Mouse (Mus musculus): ENCODE data around the gene Rere.

Rere gene

DNA sequence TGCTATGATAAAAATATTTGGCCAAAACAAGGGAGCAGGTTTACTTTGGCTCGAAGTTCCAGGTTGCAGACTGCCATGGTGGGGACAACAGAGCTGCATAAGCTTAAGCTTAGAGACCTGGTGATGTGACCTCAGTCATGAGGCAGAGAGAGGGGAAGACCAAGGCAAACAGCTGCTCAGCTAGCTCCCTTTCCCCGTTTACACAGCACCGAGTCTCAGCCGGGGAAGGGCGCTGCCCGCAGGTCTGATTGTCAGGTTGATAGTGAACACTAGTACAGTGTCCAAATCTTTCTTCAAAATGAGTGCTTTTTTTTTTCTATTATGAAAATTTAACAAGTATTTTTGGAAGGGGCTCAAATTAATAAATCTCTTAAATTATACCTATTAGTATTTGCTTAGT, 97.9 kb downstream of the Rere start:
- DNase-seq (ENCODE audit: low spot score in 2 of 2) = no peak

DNA sequence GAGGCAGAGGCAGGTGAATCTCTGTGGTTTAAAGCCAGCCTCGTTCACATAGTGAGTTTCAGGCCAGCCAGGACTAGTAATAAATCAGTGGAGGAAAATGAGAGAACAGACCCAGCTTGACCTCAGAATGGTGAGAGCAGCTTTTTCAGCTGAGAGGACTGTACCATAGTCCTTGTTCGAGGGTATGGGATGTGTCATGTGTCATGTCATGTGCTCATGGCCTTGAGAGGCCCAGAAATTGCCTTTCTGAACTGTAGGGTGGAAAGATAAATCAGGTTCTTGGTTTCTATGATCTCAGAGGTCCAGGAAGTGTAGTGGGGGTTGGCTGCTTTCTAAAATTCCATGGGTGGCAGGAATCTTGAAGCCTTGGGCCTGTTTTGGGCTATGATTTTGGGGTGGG, 98.3 kb downstream of the Rere start:
- DNase-seq (ENCODE audit: low spot score in 2 of 2) = no peak

DNA sequence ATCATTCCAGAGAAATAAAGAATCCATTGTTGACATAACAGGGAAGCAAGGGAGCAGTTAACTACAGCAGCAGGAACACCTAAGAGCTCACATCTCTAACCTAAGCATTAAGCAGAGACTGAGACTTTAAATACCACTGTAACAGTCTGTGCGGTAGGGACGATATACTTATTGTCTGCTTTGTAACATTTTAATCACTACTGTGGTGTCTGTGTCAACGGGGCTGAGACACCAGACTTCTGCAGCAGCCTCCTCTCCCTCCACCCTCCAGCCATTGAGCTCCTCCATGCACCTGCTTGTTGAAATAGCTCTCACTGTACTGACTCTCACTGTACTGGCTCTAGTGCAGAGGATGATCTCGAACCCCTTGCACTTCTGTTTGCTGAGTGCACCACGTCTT, 98.8 kb downstream of the Rere start:
- DNase-seq (ENCODE audit: low spot score in 2 of 2) = no peak

DNA sequence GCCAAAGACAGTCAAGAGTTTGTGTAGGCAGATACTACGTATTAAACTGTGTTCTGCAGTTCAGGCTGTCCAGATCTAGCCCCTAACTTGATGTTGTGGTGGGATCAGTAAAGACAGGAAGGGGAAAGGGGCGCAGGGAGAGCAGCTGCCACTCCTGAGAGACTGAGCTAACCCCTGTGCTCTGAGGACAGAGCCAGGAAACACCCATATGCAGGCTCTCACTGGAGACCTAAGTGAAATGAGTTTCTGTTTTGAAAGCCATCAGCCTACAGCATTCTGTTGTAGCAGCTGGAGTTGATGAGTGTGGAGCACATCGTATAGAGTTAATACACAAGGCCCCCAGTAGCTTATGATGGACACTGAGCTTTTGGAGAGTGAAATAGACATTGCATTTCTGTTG, 101.1 kb downstream of the Rere start:
- no peak for DNase-seq (ENCODE audit: low spot score in 2 of 2)

DNA sequence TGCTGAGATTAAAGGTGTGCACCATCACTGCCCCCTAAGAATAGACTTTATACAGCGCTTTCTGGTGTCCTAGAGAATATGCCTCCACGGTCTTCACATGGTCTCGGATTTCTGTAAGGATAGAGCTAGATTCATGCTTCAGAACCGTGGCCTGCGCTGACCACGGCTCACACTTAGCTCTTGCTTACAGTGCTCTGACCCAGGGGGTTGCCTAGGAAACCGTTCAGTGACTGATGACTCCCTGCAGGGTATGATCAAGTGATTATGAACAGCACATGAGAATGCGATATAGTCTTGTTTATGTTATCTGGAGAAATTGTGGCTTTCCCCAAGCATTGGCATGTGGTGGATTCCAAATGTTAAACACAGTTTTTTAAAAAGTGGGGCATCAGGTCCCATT, 103.0 kb downstream of the Rere start:
- DNase-seq (ENCODE audit: low spot score in 2 of 2) = no peak

DNA sequence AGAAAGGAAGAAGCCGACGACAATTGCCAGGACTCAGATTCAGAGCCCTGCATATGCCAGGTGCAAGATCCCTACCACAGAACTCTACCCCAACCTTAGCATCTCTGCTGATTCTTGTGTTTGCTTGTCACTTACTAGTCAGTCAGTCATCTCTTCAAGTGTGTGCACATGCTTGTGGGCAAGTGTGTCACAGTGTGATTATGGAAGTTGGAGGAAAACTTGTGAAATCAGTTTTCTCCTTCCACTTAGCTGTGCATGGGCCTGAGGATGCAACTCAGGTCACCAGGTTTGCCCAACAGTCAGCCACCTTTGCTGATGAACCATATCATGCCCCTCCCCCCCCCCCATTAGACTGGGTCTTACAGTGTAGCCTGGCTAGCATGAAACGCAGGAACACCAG, 103.5 kb downstream of the Rere start:
- DNase-seq (ENCODE audit: low spot score in 2 of 2) = no peak

DNA sequence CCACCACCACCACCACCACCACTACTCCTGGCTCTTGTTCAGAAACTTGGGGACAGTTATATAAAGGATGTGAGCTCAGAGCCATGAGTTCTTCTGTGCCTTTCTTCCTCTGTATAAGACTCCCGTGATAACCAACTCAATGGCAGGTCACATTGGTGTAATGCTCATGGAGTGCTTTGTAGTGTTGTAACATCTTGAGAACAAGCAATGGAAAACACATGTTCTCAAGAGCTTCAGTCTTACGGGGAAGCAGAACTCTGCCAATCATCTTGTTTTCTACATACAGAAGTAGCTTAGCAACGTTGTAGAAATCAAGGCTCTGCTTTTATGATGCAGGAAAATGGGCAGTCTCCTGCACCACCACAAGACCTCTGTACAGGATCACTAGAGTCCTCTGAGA, 107.1 kb downstream of the Rere start:
- DNase-seq (ENCODE audit: low spot score in 2 of 2) = no peak

DNA sequence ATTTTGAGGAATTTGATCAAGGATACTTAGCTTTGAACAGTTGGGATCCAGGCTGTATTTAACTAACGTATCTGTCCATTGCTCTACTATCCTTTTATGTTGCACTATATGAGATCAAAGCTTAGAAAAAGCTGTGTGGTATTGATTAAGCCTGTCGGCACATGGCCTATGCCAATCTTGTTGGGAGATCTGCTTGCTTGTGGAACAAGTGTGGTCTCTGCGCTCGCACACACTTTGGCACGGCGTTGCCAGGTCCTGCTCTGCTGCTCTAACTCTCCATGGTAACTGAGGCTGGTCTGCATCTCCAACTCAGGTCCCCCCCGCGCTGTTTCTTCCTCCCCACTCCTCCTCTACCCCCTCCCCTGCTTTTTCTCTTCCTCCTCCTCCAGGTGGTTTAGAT, 112.2 kb downstream of the Rere start:
- DNase-seq (ENCODE audit: low spot score in 2 of 2) = no peak

DNA sequence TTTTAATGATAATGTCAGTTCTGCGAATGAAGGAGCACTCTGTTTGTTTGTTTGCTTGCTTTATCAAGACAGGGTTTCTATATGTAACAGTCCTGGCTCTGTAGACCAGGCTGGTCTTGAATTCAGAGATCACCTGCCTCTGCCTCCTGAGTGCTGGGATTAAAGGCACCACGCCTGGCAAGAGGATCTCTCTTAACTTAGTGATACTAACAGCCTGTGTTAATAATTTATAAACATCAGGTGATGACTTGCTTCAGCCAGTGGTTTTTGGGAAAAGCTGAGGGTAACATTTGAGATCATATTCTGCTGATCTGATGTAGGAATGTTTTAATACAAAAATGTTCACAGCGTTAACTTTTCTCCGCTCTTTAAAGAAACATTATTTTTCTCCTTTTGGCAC, 112.6 kb downstream of the Rere start:
- no peak for DNase-seq (ENCODE audit: low spot score in 2 of 2)

DNA sequence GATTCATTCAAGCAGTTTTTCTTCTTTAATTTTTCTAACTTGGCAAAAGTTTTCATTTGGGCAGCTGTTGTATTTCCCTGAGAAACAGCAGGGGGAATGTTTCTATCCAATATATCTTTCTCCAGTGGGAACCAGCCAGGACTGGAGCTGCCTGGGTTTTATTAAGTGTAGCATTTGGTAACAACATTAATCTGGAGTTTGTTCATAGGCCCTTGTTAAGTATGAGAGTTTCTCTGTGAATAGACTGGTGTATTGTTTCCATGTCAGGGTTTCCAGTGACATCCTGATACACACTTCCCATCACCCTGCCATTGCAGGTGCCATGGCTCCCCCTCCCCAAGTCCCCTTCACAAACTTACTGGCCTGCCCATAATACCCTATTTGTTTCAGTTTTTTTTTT, 114.9 kb downstream of the Rere start:
- DNase-seq (ENCODE audit: low spot score in 2 of 2) = no peak

DNA sequence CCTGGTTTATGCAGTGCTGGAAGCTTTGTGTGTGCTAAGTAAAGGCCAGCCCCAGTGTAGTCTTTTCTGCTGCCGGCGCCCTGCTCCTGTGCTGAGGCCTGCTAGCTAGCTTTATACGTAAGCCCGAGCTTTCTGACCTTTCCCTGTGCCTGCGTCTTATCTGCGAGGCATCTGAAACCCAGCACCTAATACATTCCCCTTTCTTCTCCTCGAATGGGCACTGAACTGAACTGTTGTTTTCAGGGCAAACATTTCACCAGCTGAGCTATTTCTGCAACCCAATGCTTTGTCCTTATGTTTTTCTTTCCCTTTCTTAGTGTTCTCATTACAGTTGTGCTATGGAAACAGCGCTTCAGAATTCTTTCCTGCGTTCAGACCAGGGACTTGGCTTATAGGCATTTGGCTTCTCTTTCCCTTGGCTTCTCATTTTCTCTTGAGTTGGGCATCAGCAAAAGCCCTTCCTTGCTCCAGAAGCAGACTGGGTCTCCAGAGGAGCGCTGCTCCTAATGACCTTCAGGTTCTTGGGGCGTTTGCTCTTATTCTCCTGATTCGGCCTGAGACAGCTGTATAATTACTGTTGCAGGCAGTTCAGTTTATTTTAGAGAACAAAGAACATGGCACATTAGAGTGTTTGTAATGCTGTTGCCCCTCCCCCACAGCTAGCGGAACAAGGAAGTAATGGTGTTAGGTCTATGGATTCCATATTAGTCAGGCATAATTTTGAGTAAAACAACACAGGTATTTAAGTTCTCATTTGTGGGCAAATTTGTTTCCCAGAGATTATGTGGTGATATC, 115.6 kb downstream of the Rere start:
- peak; percentile 34 to 59 for DNase-seq (ENCODE audit: low spot score in 2 of 2)

DNA sequence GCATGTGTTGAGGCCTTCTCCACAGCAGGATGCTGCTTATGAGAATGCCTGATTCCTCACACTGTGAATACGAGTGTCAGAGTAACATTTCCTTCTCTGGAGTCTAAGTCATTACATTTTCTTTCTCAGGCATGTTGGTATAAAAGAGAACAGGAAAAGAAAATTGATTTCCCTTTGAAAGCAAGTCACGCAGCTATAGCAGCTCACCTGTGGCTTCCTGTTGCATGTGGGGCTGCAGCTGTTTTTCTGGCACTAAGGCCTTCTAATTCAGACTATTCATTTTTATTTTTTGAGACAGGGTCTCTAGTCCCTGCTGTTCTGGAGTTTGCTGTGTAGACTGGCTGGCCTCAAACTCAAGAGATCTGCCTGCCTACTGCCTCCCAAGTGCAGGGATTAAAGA, 117.6 kb downstream of the Rere start:
- DNase-seq (ENCODE audit: low spot score in 2 of 2) = no peak

DNA sequence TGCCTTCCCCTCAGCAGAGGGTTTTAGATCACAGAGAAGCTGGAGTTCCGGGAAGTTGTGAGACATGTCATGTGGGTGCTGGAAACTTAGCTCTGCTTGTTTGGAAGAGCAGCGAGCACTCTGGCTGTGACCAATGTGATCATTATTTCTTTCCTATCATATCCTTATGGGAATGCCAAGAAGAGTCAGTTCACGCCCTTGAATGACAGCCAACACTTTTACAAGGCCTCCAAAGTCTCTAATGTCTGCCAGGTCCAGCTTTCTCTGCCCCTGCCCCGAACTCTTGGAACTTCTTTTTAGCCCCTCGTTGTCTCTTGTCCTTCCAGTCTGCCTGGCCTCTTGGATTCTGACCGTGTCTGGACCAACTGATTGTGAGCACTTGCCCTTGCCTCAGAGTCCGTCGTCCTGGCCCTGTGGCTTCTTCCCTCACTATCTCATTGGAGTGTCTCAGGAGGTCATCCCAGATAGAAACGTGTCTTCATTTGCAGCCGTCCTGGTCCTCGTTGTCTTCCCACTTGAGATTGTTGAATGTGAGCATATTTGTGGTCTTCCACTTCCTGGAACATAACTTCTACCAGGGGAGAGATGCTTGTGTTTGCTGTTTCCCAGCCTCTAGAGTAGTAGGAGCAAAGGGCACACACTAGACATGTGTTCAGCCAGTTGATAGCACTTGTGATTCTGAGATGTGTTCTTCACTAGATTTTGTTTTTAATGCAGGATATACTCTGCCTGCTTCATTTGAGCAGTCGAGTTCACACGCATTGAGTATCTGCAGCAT, 120.6 kb downstream of the Rere start:
- DNase-seq (ENCODE audit: low spot score in 2 of 2) = no peak

DNA sequence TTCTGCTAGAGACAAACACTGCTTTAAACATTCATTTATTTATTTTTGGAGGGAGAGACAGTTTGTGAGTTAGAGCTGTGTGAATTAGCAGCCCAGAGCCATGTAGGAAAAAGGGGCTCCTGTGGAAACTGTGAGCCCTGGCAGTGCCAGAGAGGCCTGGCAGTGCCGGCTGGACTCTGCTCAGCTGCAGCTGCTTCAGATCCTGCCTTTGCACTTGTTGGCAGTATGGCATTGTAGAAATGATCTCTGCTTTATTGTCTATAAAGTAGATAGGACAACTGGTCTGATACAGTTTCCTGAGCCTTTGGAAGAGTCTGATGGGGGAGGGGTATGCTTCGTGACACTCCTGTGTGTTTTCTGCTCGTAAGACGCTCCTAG, 121.2 kb downstream of the Rere start:
- DNase-seq (ENCODE audit: low spot score in 2 of 2) = no peak

DNA sequence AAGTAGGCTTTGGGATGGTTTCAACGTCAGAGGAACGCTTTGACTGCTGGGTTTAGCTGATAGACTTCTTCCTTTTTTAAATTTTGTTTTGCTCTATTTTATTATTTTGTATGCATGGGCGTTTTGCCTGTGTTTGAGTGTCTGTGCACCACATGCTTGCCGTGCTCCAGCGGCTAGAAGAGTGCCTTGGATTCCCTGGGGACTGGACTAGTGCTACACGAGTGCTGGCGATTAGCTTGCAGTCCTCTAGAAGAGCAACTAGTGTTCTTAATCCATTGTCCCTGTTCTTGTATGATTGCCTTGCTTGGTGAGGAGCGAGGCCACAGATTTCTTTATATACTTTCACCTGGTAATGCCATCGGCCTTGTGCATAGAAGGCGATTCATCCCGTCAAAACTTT, 122.5 kb downstream of the Rere start:
- peak; percentile 31 to 42 for DNase-seq (ENCODE audit: low spot score in 2 of 2)

DNA sequence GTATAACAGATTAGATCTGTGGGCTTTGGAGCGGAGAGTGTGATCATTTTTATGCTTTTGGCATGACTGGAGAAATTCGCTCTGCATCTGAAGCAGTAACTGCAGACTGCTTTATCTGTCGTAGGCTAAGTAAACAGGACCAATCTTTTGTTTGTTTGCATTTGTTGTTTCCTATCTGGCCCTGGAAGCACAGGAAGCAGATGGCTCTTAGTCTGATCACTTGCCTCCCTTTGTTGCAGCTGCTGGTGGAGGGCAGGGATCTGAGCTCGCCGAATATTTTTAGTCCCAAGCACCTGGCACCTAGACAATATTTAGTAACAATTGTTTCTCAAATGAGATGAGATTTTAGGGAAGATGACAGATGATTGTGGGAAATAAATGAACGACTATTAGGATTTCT, 123.1 kb downstream of the Rere start:
- DNase-seq (ENCODE audit: low spot score in 2 of 2) = no peak

DNA sequence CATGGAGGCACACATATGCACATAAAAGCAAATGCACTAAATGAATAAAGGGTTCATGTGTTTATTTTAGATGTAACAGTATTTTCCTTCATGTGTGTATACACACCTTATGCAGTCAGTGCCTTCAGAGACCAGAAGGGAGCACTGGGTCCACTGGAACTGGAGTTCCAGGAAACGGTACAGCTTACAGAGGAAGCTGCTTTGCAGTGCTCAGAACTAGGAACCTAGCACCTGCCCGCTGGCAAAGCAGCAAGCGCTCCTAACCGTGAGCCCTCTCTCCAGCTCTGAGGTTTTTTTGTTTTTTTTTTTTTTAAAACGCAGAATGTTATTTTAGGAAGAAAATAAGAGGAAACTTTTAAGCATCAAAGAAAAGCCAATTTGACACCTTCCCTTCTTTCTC, 124.3 kb downstream of the Rere start:
- no peak for DNase-seq (ENCODE audit: low spot score in 2 of 2)

DNA sequence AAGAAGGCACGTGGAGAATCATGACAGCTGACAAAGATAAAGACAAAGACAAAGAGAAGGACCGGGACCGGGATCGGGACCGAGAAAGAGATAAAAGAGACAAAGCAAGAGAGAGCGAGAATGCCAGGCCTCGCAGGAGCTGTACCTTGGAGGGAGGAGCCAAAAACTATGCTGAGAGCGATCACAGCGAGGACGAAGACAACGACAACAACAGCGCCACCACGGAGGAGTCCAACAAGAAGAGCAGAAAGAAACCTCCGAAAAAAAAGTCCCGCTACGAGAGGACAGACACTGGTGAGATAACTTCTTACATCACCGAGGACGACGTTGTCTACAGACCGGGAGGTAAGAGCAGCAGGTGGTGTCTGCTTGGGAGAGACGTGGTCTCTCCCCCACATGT, 124.9 kb downstream of the Rere start:
- no peak for DNase-seq (ENCODE audit: low spot score in 2 of 2)

DNA sequence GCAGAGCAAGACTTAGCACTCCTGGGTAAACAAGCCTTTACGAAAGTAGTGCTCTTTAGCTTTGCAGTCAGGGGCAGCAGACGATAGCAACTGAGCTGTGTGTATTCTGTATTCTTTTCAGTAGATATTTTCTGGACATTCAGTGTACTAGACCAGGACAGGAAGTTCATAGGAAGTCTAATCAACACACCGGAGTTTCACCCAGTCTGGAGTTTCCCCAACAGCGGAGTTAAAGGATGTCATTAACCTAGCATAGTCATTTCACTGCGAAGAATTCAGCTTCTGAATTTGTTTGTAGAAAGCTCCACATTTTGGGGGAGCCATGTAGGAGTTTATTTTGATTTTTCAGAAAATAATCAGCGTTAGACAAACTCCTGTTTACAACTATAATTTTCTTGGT, 125.4 kb downstream of the Rere start:
- DNase-seq (ENCODE audit: low spot score in 2 of 2) = no peak

DNA sequence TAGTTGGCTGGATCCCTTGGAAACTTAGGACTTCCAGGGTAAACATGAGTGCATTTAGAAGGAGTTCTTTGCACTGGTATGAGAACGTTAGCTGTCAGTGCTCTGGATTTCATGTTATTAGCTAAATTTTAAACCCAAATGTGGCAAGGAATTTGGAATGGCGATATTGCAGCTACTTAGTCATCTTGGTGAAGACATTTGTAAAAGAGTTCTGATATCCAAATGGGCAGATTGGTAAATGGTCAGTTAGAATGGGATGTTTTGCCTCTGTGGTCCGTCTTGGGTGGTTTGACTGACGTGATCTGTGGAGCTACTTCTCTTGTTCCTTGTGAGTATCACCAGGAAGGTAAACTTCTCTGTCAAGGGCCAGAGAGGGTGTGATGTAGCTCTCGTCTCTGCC, 132.8 kb downstream of the Rere start:
- no peak for DNase-seq (ENCODE audit: low spot score in 2 of 2)

DNA sequence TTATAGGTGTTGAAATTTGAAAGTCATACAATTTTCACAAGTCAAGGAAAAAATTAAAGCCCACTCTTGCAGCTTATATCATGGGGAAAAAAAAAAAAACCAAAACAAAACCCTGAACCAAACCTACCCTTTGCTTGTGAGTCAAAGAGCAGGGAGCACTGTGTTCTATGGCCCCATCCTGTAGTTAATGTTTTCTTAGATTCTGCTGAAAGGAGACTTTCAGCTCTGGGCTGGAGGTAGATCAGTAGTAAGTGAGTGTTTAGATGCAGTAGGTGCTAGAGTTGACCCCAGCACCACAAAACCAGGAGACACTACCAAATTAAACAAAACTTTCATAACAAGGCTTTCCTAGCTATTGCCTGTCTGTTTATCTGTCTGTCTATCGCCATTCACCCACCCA, 133.3 kb downstream of the Rere start:
- DNase-seq (ENCODE audit: low spot score in 2 of 2) = no peak

DNA sequence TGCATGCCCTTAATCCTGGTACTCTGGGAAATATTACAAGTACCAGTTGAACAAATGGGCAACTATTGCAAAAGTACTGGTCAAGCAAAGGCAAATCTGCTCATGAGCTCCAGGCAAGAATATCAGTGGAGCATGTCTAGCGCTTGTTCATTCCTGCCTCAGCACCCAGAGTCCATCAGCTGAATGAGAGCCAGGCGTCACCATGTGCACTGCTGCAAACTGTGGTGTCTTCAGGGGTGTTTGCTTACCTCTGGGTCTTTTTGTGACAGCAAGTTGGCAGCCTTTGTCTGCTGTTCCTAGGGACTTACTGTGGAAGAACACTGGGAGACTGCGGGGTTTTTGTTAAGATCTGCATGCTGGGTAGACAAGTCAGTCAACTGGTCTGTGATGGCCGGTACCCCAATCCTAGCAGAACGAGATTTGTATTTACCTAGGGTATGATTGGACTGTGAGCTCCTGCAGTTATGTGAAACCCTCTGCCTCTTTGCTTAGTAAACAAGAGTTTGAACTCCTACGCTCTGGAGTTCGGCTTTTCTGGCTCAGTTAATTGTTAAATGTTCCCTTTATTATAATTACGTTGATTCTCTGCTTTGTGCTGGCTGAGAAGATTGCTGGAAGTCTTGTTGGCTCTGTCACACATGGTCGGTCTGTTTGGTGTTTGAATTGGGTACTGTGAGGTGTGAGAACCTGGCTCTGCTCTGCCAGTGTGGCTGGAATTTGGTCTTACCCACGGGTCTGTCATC, 134.0 kb downstream of the Rere start:
- DNase-seq (ENCODE audit: low spot score in 2 of 2) = no peak
